Mouse (Mus musculus): ENCODE data around the gene Slc9a5.

The Slc9a5 gene

DNA sequence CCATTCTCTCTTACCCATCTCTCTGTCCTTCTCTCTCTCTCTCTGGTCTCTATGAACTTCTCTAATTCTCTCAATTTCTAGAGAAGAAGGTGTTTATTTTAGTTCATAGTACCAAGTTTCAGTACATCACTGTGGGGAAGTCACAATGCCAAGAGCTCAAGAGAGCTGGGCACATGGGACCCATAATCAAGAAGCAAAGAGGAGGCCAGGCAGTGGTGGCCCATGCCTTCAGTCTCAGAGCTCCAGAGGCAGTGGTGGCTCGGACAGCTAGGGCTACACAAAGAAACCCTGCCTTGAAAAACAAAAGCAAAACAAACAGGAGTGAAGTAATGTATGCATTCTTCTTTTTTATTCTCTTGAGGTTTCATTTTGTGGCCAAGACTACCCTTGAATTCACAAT lies 55.9 kb downstream of the Slc9a5 start:
- DNase-seq (ENCODE audit: low read depth in 1 of 2, low spot score in 2 of 2) = no peak

GRCm38 (mm10) chr8:105406416-105406815 lies 57.8 kb downstream of the Slc9a5 start:
- no peak for DNase-seq (ENCODE audit: low read depth in 1 of 2, low spot score in 2 of 2)

- DNase-seq (ENCODE audit: low read depth in 1 of 2, low spot score in 2 of 2) = no peak
These were observed 59.7 kb downstream of the Slc9a5 start for GRCm38 (mm10) chr8:105408331-105408730.

- no peak for DNase-seq (ENCODE audit: low read depth in 1 of 2, low spot score in 2 of 2)
These were observed 61.3 kb downstream of the Slc9a5 start for GRCm38 (mm10) chr8:105409947-105410346.

DNA sequence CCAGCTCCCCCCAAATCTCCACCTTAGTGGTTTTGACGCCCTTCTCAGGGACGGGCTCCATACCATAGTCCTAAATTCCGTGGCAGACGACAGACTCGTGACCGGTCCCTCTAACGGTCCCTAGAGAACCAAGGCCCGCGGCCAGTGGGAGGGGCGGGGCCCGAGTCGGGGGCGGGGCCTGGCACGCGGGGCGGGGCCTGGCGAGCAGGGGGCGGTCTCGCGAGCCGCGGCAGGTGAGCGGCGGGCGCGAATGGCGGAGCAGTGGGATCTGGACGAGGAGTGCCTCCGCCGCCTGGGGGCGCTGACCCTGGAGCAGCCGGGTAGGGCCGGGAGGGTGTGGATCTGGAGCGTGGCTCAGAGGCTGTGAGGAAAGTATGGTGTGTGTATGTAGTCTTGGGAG lies 64.7 kb downstream of the Slc9a5 start, which contains the start of the genes Kctd19 and Lrrc36:
Gene Kctd19 (minus strand): TSS at position 112 of the 400 bp plus-strand sequence.
Gene Lrrc36 (plus strand): TSS at position 181 of the 400 bp plus-strand sequence.
- peak; percentile 22 to 51 for DNase-seq (ENCODE audit: low read depth in 1 of 2, low spot score in 2 of 2)

DNA sequence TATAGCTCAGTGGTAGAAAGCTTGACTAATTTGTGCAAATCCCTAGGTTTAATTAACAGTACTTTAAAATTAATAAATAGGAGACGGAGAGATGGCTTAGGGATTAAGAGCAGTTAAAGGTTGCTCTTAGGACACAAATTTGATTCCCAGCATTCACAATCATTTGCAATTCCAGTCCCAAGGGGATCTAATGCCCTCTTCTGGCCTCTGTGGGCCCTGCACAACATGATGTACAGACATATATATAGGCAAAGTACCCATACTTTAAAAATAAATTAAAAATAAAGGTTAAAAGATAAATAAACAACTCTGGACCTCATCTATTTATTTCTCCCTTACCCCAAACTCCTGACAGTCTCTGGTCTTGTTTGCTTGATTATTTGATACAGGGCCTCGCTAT lies 70.3 kb downstream of the Slc9a5 start:
- DNase-seq (ENCODE audit: low read depth in 1 of 2, low spot score in 2 of 2) = no peak
